Mouse (Mus musculus) E14TG2a.4 (cell line): ENCODE results near the gene Zan.

ENCODE experiments used
- H3K27me3 ChIP-seq: 2 replicates; pipeline ENCODE4 v1.6.1; 2014; ENCODE audit warnings: low read length, control low read depth; ENCODE audit not compliant: insufficient read depth
- H3K36me3 ChIP-seq: 2 replicates; pipeline ENCODE4 v1.6.1; 2014; ENCODE audit warnings: low read length, control low read depth; ENCODE audit not compliant: insufficient read depth
- H3K4me1 ChIP-seq: replicated peaks from 2 replicates; pipeline ENCODE4 v1.6.1; 2014; ENCODE audit warnings: low read depth, low read length, control low read depth
- H3K4me3 ChIP-seq: replicated peaks from 2 replicates; pipeline ENCODE4 v1.5.1; 2014; ENCODE audit warnings: mild to moderate bottlenecking, low read length
- H3K9me3 ChIP-seq: 2 replicates; pipeline ENCODE4 v1.6.1; 2014; ENCODE audit warnings: low read length, control low read depth
- CTCF ChIP-seq: conservative IDR thresholded peaks from 2 replicates; pipeline ENCODE4 v1.5.1; 2014; ENCODE audit warnings: low read length
- NANOG ChIP-seq: IDR thresholded peaks from 2 replicates; pipeline ENCODE4 v1.6.1; 2014; ENCODE audit warnings: borderline replicate concordance, low read length, mixed read lengths
- POU5F1 ChIP-seq: IDR thresholded peaks from 2 replicates; pipeline ENCODE4 v1.6.1; 2014; ENCODE audit warnings: low read length, borderline replicate concordance

Zan gene

DNA sequence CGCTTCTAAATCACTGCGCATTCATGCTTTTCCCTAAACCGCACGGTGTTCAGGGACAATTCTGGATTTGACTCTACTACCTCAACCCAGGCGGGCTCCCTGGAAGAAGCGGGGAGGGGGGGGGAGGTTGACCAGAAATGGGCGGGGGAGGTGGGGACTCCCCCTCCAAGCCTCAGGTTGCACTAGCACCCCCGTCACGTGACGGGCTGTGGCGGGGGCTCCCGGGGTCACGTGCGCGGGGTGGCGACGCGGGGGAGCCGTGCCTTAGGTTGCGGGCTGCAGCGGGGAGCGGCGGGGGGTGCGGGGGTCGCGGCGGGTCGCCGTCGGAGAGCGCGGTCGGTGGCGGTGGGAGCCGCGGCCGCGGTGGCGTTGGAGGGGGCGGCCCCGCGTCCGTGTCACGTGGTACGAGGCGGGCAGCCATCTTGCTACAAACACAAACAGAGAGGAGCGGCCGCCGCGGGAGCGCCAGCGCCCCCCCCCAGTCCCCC, 33.2 kb upstream of the Zan start:
- Histone ChIP-seq H3K4me3 (peak overlapping the region; percentile 83), H3K9me3 (no peaks in the 10 kb centered on the region)
- no peak for TF ChIP-seq POU5F1
- no peak for TF ChIP-seq CTCF
- no peak for TF ChIP-seq NANOG

DNA sequence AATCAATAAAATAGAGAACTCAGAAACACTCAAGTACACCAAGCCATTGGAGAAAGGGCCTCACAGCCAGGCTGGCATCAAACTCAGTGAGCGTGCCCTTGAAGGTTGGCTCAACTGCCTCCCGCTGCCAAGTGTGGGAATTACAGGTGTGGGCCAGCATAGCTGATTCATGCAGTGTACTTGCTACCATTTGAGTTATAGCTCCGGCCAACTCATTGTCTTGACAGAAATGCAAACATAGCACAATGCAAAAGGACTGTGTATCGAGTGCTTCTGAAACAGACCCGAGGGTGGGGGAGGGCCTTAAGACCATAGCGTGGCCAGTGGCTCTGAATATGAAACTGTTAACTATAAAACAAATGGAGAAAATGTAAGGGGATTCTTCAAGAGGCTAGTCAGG, 27.2 kb upstream of the Zan start:
- H3K27me3 ChIP-seq: no peaks in the 10 kb centered on the region
- no peak overlapping the region; the same call in 1 of the 2 replicates for H3K4me3 ChIP-seq
- H3K9me3 ChIP-seq: no peaks in the 10 kb centered on the region
- no peak for TF ChIP-seq CTCF
- TF ChIP-seq NANOG: no peak
- no peak for TF ChIP-seq POU5F1
- peaks cover 21% of the 10 kb centered on the region for H3K36me3 ChIP-seq
- peaks cover 47% of the 10 kb centered on the region for H3K4me1 ChIP-seq

More for the DNA sequence above, 33.2 kb upstream of the Zan start:
- Histone ChIP-seq H3K4me1 (peaks cover 60% of the 10 kb centered on the region), H3K27me3 (no peaks in the 10 kb centered on the region), H3K36me3 (peaks cover 36% of the 10 kb centered on the region)

DNA sequence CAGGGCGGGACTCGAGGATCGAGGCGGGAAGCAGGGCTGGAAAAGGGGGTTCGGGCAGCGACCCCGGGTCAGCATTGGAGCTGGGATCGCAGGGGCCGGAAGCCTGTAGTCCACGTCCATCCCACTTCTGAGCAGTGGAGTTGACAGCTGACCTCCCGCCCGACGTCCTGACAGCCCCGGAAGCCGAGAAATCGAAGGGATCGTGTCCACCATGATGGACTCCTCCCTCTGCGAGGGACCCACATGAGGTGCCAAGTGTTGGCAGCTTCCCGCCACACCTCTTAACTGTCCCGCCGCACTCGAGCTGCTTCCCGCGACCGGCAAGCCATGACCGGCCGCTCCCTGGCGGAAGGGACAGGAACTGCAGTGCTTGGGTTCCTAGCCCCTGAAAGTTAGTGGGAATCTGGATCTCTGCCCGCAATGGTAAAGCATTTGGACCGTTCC, 25.8 kb upstream of the Zan start:
- peaks cover 21% of the 10 kb centered on the region for H3K36me3 ChIP-seq
- TF ChIP-seq CTCF: peak; percentile 95
- no peak for TF ChIP-seq NANOG
- H3K9me3 ChIP-seq: no peaks in the 10 kb centered on the region
- peaks cover 36% of the 10 kb centered on the region for H3K4me1 ChIP-seq
- H3K4me3 ChIP-seq: peak overlapping the region; percentile 89
- H3K27me3 ChIP-seq: no peaks in the 10 kb centered on the region

DNA sequence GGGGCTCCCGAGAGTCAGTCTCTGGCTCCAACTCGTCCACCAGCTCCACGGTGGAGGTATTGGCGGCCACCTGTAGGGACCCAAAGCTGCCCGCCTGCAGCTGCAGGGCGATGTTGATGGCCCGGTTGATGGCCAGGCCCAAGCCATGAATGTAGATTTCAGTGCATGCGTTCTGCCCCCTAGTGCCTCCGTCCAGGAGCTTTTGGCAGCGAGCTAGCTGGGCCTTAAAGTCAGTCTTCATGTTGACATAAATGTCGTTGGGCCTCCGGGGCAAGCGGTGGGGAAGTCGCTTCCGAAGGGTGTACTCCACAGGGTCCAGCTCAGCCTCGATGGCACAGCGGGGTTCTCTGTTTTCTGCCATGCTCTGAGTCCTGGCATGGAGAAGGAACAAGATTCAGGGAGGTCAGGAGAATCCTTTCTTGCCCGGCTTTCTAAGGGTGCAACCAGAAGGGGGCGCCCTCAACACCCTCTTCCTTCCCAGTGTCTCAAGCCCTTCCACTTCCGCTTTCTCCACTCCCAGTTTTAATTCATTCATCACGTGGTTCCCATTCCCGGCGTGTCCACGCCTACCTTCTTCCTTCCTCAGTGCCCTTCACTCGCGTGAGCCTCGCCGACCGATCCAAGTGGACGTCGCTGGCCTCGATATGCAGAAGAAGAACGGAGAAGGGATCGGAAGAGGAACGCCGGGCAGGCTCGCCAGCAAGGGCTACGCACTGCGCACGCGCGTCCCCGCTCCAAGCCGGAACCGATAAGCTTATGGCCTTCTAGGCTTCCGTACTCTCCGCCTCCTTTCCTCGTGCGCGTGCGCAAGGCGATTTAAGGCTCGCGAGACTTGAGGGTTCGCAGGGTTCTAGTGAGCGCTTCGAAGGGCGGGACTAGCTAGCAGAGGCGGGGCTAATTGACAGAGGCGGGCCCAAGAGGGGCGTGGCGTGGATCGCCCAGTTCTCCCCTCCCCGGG, 25.1 kb upstream of the Zan start, which contains the start of gene Pop7:
Gene Pop7 (minus strand): TSS at position 810 of the 958 bp plus-strand sequence.
- H3K9me3 ChIP-seq: no peaks in the 10 kb centered on the region
- peak within 1 kb of the TSS; percentile 89 for H3K4me3 ChIP-seq
- H3K27me3 ChIP-seq: no peaks in the 10 kb centered on the region
- TF ChIP-seq NANOG: no peak
- peak; percentile 76 for TF ChIP-seq CTCF
- H3K4me1 ChIP-seq: peaks cover 36% of the 10 kb centered on the region
- H3K36me3 ChIP-seq: peaks cover 21% of the 10 kb centered on the region

DNA sequence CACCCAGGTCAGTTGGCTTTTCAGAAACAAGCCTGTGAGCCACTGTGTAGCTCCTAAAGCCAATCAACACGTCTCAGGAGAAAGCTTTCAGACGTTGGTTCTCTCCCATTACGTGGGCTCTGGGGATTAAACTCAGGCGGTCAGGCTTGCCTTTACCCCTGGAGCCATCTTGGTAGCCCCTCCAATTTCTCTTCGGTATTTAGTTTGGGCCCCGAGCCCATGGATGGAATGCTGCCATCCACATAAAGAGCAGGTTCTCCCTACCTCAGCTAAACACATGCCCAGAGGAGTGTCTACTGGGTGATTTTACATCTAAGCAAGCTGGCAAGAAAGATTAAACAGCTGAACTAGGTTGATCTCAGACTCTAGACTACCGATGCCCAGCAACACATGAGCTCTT, 23.3 kb upstream of the Zan start:
- TF ChIP-seq NANOG (no peak), POU5F1 (no peak), CTCF (no peak)
- Histone ChIP-seq H3K9me3 (no peaks in the 10 kb centered on the region), H3K4me3 (no peak overlapping the region; the same call in 1 of the 2 replicates), H3K36me3 (peaks cover 21% of the 10 kb centered on the region), H3K4me1 (peaks cover 36% of the 10 kb centered on the region), H3K27me3 (no peaks in the 10 kb centered on the region)

DNA sequence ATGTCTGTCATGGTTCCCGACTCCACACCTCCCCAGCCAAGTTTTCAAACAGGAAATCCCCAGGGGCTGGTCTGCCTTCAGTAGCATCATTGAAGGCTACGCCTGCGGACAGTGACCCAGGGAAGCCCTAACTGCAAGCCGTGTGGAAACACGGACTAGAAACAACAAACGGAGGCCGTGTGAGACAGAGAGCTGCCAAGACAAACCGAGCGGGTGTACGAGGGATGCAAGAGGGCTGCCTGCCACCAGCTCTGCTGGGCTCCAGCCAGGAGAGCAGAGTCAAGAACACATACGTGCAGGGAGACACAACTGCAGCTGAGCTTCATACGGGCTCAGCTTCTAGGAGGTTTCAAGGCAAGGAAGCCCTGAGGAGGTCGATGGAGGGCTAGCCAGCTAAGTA, 17.0 kb upstream of the Zan start:
- peak overlapping the region; percentile 26; the same call in 1 of the 2 replicates for H3K4me3 ChIP-seq
- H3K9me3 ChIP-seq: no peaks in the 10 kb centered on the region
- H3K4me1 ChIP-seq: peaks cover 8% of the 10 kb centered on the region
- H3K36me3 ChIP-seq: no peaks in the 10 kb centered on the region
- TF ChIP-seq NANOG (no peak), POU5F1 (no peak), CTCF (no peak)
- no peaks in the 10 kb centered on the region; the same call in 1 of the 2 replicates for H3K27me3 ChIP-seq

DNA sequence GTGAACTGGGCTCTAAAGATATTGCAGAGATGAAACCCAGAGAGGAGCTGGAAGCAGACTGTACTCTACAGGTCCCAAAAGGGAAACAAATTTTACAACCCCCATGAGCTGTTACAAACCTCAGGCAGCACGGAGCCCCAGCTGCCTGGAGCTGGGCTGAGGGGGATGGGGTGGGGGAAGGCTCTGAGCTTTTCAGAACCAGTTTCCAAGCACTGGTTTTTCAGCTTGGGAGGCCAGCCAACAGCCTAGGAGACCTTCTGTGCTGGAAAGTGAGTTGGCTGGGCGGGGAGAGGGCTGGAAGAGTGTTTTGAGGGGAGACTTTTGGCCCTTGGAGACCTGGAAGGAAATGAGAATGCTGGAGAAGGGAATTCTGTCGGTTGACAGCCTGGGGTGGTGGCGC, 14.7 kb upstream of the Zan start:
- Histone ChIP-seq H3K4me1 (peaks cover 8% of the 10 kb centered on the region), H3K27me3 (peaks cover 3% of the 10 kb centered on the region), H3K4me3 (no peak overlapping the region), H3K9me3 (no peaks in the 10 kb centered on the region), H3K36me3 (no peaks in the 10 kb centered on the region)
- TF ChIP-seq POU5F1 (no peak), NANOG (no peak), CTCF (no peak)

DNA sequence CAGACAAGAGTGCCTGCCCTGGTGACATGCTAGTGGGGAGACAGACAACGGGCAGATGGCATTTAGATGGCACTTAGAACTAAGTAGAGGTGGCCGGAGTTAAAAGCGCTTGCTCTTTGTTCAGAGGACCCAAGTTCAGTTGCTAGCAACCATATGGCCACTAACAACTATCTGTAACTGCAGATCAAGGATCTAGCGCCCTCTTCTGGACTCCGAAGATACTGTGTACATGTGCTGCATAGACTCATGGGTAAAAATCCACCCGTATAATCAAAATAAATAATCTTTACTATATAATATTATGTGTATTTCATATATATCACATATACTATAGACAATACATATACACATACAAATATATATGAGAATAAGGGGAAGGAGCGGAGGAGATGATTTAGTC, 10.8 kb upstream of the Zan start:
- Histone ChIP-seq H3K27me3 (peaks cover 35% of the 10 kb centered on the region), H3K9me3 (no peaks in the 10 kb centered on the region), H3K4me3 (no peak overlapping the region), H3K4me1 (peaks cover 19% of the 10 kb centered on the region), H3K36me3 (no peaks in the 10 kb centered on the region)
- no peak for TF ChIP-seq NANOG
- TF ChIP-seq CTCF: peak; percentile 48
